Mouse (Mus musculus): ENCODE data around the gene Vmn2r24. TPM values are rescaled to one million over a fixed set of nuclear protein-coding genes. Genes with fewer than 3 reads are reported as not detected.
"Not testable (repeated sequence)": the region's sequence is repeated elsewhere in the genome, so short reads cannot be mapped to it uniquely, and the experiment has no call there.

Gene Vmn2r24
- total RNA-seq (2021), result under 1 TPM in 1 of 2 experiments, not detected in 1; 0.02 TPM

GRCm38 (mm10) chr6:123778579-123778978 is at the start of gene Vmn2r24:
Vmn2r24 (plus strand) TSS chr6:123778879.
- intact Hi-C loops (cut with DNase I), result no loop called here
- no peak for DNase-seq (ENCODE audit: low spot score in 2 of 2)

DNA sequence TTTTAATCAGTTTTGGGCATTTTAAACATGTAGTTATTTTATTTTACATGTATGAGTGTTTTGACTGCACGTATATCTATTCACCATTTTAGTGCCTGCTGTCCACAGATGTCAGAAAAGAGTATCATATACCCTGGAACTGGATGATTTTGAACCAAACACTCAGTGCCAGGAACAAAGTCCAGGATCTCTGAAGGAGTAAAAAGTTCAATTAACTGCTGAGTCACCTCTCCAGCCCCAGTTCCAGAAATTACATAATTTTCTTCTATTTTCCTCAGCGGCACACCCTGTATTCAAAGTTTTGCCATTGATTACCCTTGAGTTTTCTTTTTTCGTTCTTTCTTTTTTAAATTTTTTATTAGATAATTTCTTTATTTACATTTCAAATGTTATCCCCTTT is 8.6 kb upstream of the Vmn2r24 start:
- intact Hi-C loops (cut with DNase I), result no loop called here
- no peak for DNase-seq (ENCODE audit: low spot score in 2 of 2)

GRCm38 (mm10) chr6:123784857-123785256 is 6.2 kb downstream of the Vmn2r24 start:
- intact Hi-C loops (cut with DNase I), result no loop called here

GRCm38 (mm10) chr6:123793746-123794145 is 15.1 kb downstream of the Vmn2r24 start:
- no peak for DNase-seq (ENCODE audit: low spot score in 2 of 2)
- intact Hi-C loops (cut with DNase I), result no loop called here

More at GRCm38 (mm10) chr6:123784857-123785256, 6.2 kb downstream of the Vmn2r24 start:
- DNase-seq (ENCODE audit: low spot score in 2 of 2), result no peak

DNA sequence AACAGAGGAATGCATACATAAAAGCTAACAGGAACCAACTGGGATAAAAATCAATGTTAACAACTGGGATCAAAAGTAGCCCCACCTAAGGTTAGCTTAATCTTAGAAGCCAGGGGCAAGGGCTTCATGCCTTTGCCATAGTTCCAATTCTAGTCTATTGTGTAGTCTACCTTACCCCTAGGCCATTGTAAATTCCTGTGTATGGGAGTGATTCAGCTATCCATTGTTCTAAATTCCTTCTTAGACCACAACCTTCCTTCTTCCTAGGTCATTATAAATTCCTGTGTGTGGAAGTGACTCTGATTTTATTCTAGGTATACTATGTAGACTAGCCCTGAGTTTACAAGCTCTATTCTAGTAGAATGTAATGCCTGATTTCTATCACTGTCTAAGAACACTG is 31.6 kb downstream of the Vmn2r24 start:
- DNase-seq (ENCODE audit: low spot score in 2 of 2); intact Hi-C loops (cut with DNase I): not testable (repeated sequence)

- intact Hi-C loops (cut with DNase I), result no loop called here
- no peak for DNase-seq (ENCODE audit: low spot score in 2 of 2)
Observed at GRCm38 (mm10) chr6:123819951-123820350, 41.3 kb downstream of the Vmn2r24 start.

- DNase-seq (ENCODE audit: low spot score in 2 of 2), result not testable (repeated sequence)
Observed at GRCm38 (mm10) chr6:123853363-123853762, 74.7 kb downstream of the Vmn2r24 start, which contains the start of gene Vmn2r25. Vmn2r25 (minus strand) TSS chr6:123853463.

More at GRCm38 (mm10) chr6:123853363-123853762, 74.7 kb downstream of the Vmn2r24 start, which contains the start of gene Vmn2r25:
- intact Hi-C loops (cut with DNase I), result not testable (repeated sequence)

Other genes with a start within 250 kb of the Vmn2r24 start
- not detected for gene Vmn2r21, start 245.5 kb upstream of the Vmn2r24 start, total RNA-seq (2021)
- gene Vmn2r22, start 128.2 kb upstream of the Vmn2r24 start, total RNA-seq (2021), result not detected
- not detected for gene Vmn2r23, start 76.2 kb upstream of the Vmn2r24 start, total RNA-seq (2021)
- not detected for gene Vmn2r25, start 74.6 kb downstream of the Vmn2r24 start, total RNA-seq (2021)
- gene Vmn2r26, start 245.7 kb downstream of the Vmn2r24 start, total RNA-seq (2021), result not detected